Mouse (Mus musculus) CH12.LX (cell line): ENCODE data around the gene Rint1.

ENCODE experiments used
- CHD1 ChIP-seq: IDR thresholded peaks from 2 replicates; pipeline ENCODE4 v1.6.1; 2012; ENCODE audit warnings: low read depth, low read length, improper control_type of control experiment, inconsistent platforms
- CTCF ChIP-seq, 2 experiments: IDR thresholded peaks in 1 of 2; conservative IDR thresholded peaks in 1 of 2; 2 replicates each; pipeline ENCODE4 v1.5.1; 2011 to 2012; ENCODE audit warnings: low read depth in 2 of 2, low read length in 2 of 2, improper control_type of control experiment in 1 of 2, inconsistent platforms in 1 of 2, mild to moderate bottlenecking in 1 of 2, moderate library complexity in 1 of 2
- IRF4 ChIP-seq: IDR thresholded peaks from 2 replicates; pipeline ENCODE4 v1.6.1; 2014; ENCODE audit warnings: low read depth, mild to moderate bottlenecking, inconsistent platforms, low read length, improper control_type of control experiment
- KAT2A ChIP-seq: IDR thresholded peaks from 2 replicates; pipeline ENCODE4 v1.6.1; 2012; ENCODE audit warnings: low read length, improper control_type of control experiment, inconsistent platforms; ENCODE audit not compliant: insufficient replicate concordance
- MAFK ChIP-seq: IDR thresholded peaks from 2 replicates; pipeline ENCODE4 v1.6.1; 2011; ENCODE audit warnings: low read length, improper control_type of control experiment; ENCODE audit not compliant: insufficient replicate concordance
- MEF2A ChIP-seq: IDR thresholded peaks from 2 replicates; pipeline ENCODE4 v1.6.1; 2014; ENCODE audit warnings: low read depth, mild to moderate bottlenecking, inconsistent platforms, low read length, improper control_type of control experiment, borderline replicate concordance
- POLR2A ChIP-seq: IDR thresholded peaks from 2 replicates; pipeline ENCODE4 v1.6.1; 2011; ENCODE audit warnings: low read depth, mild to moderate bottlenecking, improper control_type of control experiment, low read length
- SIN3A ChIP-seq: IDR thresholded peaks from 2 replicates; pipeline ENCODE4 v1.6.1; 2012; ENCODE audit warnings: low read length, improper control_type of control experiment, inconsistent platforms
- TCF12 ChIP-seq: IDR thresholded peaks from 2 replicates; pipeline ENCODE4 v1.6.1; 2014; ENCODE audit warnings: low read depth, mild to moderate bottlenecking, inconsistent platforms, low read length, improper control_type of control experiment

DNA sequence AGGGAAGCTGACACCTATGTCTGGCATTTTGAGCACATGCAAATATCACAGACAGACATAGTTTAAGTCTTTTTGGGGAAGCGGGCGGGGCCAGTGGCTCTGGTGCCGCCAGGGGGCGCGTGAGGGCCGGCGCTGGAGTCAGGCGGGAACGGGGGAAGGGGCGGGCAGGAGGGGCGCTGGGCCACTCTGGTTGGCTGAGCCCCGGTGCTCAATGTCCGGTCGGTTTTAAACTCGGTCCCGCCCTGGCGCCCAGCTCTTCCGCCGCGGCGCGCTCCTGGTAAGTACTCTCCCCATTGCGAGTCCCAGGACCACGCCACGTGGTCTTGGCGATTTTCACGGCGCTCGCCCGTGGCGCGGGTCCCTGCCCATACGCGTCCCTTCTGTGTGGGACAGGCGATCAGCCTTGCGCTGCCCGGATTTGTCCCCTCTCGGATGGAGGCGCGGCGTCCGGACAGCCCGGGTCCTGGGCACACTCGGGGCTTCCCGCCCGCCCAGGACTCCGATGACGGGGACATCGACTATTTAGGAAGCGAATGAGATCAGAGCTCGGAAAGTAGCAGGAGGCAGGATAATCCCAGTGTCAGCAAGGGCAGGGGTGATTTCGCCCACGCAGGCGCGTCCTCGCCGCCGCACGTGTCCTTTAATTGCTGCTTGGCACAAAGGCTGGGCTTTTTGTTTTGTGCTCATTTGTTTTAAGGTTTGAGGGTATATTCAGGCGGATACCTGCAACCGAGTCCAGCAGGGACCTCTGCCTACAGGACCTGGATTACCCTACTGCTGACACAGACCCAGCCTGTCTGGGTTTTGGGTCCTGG is 63.0 kb downstream of the Rint1 start:
- peak; percentile 57; the same call in 1 of the 2 replicates for TF ChIP-seq IRF4
- TF ChIP-seq MAFK = no peak
- TF ChIP-seq CHD1 = peak; percentile 63; the same call in 1 of the 2 replicates
- 0 out of 2 replicates have a peak, but pooled peaks have one; percentile 49 for TF ChIP-seq KAT2A
- peak; percentile 83 for TF ChIP-seq POLR2A
- peak; percentile 15 to 73; a peak in 3 of 4 replicates for TF ChIP-seq CTCF (conservative IDR thresholded peaks at IDR 0.05 in 1 of 2, IDR thresholded peaks at IDR 0.05 in 1 of 2; ENCODE audit: low read depth in 2 of 2, low read length in 2 of 2)
- peak; percentile 56; the same call in 1 of the 2 replicates for TF ChIP-seq SIN3A
- TF ChIP-seq TCF12 = peak; percentile 69
- 0 out of 2 replicates have a peak, but pooled peaks have one; percentile 60 for TF ChIP-seq MEF2A
